Mouse (Mus musculus) spleen, embryonic (tissue): ENCODE results near the gene Ssxb10.
"Not testable (repeated sequence)": the region's sequence is repeated elsewhere in the genome, so short reads cannot be mapped to it uniquely, and the experiment has no call there.

ENCODE experiments used
- CTCF ChIA-PET: fragments of 350-600 bp; sonication (Branson Sonifier 250); formaldehyde crosslinking; loops from one replicate; lab custom pipeline; 2022; lab: Charles Lee

The Ssxb10 gene

GRCm38 (mm10) chrX:8327124-8327523 lies at the start of gene Ssxb10:
Ssxb10 (plus strand) TSS chrX:8327424.
- CTCF ChIA-PET, result no interaction called here

- CTCF ChIA-PET, result no interaction called here
Observed at GRCm38 (mm10) chrX:8288621-8289020, 38.6 kb upstream of the Ssxb10 start.

- CTCF ChIA-PET, result no interaction called here
Observed at GRCm38 (mm10) chrX:8309302-8309701, 17.9 kb upstream of the Ssxb10 start.

GRCm38 (mm10) chrX:8314905-8315304 lies 12.3 kb upstream of the Ssxb10 start:
- CTCF ChIA-PET, result not testable (repeated sequence)

GRCm38 (mm10) chrX:8366678-8367077 lies 39.5 kb downstream of the Ssxb10 start, which contains the start of gene Ssxb9:
Ssxb9 (plus strand) TSS chrX:8366978.
- CTCF ChIA-PET, result not testable (repeated sequence)
